Mouse (Mus musculus): ENCODE measurements around the gene Zfp365. TPM values are rescaled to one million over a fixed set of nuclear protein-coding genes. Genes with fewer than 3 reads are reported as not detected.

The Zfp365 gene
- 1 to 10 TPM; 1.7 to 2.3 TPM for total RNA-seq (2021)
- polyA plus RNA-seq (2012; rRNA removed): 0.61 and 0.79 TPM in 2 replicates
- long read RNA-seq, full-length matches to known transcripts: 1 of 2 reads
- long read RNA-seq, partial matches to known transcripts: 0 of 2 reads
- long read RNA-seq, other reads (novel, unspliced or antisense): 1 of 2 reads

GRCm38 (mm10) chr10:67912337-67912776, at the start of gene Zfp365:
Gene Zfp365 (minus strand): TSS chr10:67912662.
- DNase-seq: peak; percentile 70

GRCm38 (mm10) chr10:67959982-67960381, 47.5 kb upstream of the Zfp365 start:
- no peak for DNase-seq

GRCm38 (mm10) chr10:67955982-67956381, 43.5 kb upstream of the Zfp365 start:
- DNase-seq: no peak

GRCm38 (mm10) chr10:67951690-67952089, 39.2 kb upstream of the Zfp365 start:
- DNase-seq: no peak

- DNase-seq: no peak
These were observed 37.7 kb upstream of the Zfp365 start for GRCm38 (mm10) chr10:67950059-67950748.

GRCm38 (mm10) chr10:67943513-67943912, 31.1 kb upstream of the Zfp365 start:
- no peak for DNase-seq

GRCm38 (mm10) chr10:67939546-67939945, 27.1 kb upstream of the Zfp365 start:
- DNase-seq: no peak

- DNase-seq: no peak
These were observed 25.3 kb upstream of the Zfp365 start for GRCm38 (mm10) chr10:67937775-67938174.

GRCm38 (mm10) chr10:67936944-67937343, 24.5 kb upstream of the Zfp365 start:
- no peak for DNase-seq

- no peak for DNase-seq
These were observed 20.3 kb upstream of the Zfp365 start for GRCm38 (mm10) chr10:67932780-67933179.

GRCm38 (mm10) chr10:67931328-67931727, 18.9 kb upstream of the Zfp365 start:
- DNase-seq: no peak

- no peak for DNase-seq
These were observed 16.1 kb upstream of the Zfp365 start for GRCm38 (mm10) chr10:67928584-67928983.

- no peak for DNase-seq
These were observed 15.4 kb upstream of the Zfp365 start for GRCm38 (mm10) chr10:67927718-67928455.

GRCm38 (mm10) chr10:67924030-67924429, 11.6 kb upstream of the Zfp365 start:
- no peak for DNase-seq

- no peak for DNase-seq
These were observed 9.3 kb upstream of the Zfp365 start for GRCm38 (mm10) chr10:67921777-67922176.

- DNase-seq: no peak
These were observed 7.2 kb upstream of the Zfp365 start for GRCm38 (mm10) chr10:67919706-67920105.

- DNase-seq: no peak
These were observed 5.9 kb upstream of the Zfp365 start for GRCm38 (mm10) chr10:67918194-67918899.

- no peak for DNase-seq
These were observed 4.9 kb upstream of the Zfp365 start for GRCm38 (mm10) chr10:67917356-67917755.

- no peak for DNase-seq
These were observed 770 bp downstream of the Zfp365 start for GRCm38 (mm10) chr10:67911447-67912336.

GRCm38 (mm10) chr10:67907931-67908330, 4.5 kb downstream of the Zfp365 start:
- DNase-seq: no peak

GRCm38 (mm10) chr10:67906926-67907325, 5.5 kb downstream of the Zfp365 start:
- DNase-seq: no peak

Data from adrenal gland, adult 2 months (tissue).